ENCODE assay signal across 18 mouse cellular contexts in the genomic region with DNA sequence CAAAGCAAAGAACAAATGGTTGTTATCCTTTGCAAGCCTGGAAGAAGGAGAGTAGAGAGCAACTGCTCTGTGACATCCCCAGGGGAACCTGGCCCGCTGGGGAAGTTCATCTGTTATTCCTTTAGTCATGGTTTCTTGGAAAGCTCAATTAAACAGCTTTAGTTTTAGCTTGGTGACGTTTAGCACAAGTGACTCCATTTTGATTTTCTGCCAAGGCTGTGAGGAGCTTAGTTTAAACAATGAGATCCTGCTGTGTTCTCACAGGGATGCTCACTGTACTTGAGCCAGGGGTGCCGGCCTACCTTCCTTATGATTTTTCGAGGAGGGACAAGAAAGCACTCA.
DNase-seq lines count a peak whose midpoint lies in the region; ATAC-seq and TF ChIP-seq lines count a peak whose summit lies in the region.
"Had no signal": no experiment of that assay in that cellular context is flagged by ENCODE, and none has a peak within 500 bp of the region (broad histone marks: within the 10 kb centered on the region; RNA-seq: fewer than 3 reads in every experiment).

No protein-coding gene starts in this region.

- 0 out of 2 replicates have a peak, but pooled peaks cover 6% of the 10 kb centered on the region for H3K4me1 ChIP-seq in forebrain, postnatal 0 days (ENCODE audit: insufficient read depth)
- peaks cover 26% of the 10 kb centered on the region for H3K4me1 ChIP-seq in forebrain, embryonic 15.5 days
- H3K4me1 ChIP-seq in limb, embryonic 14.5 days (ENCODE audit: control insufficient read depth, insufficient read depth, low read length), result peaks cover 20% of the 10 kb centered on the region
- peaks cover 40% of the 10 kb centered on the region for H3K4me1 ChIP-seq in limb, embryonic 10.5 days
- H3K4me1 ChIP-seq in ES-Bruce4 (ENCODE audit: control insufficient read depth, insufficient read depth, low read length), result peaks cover 11% of the 10 kb centered on the region

- H3K27me3 ChIP-seq in forebrain, postnatal 0 days (ENCODE audit: insufficient read depth, low read length), result no peaks in the 10 kb centered on the region
- H3K27me3 ChIP-seq in forebrain, embryonic 15.5 days, result no peaks in the 10 kb centered on the region
- no peaks in the 10 kb centered on the region for H3K27me3 ChIP-seq in limb, embryonic 14.5 days (ENCODE audit: control insufficient read depth, insufficient read depth, low read length)
- peaks cover 64% of the 10 kb centered on the region for H3K27me3 ChIP-seq in limb, embryonic 10.5 days (ENCODE audit: low read depth, poor library complexity, severe bottlenecking)
- H3K27me3 ChIP-seq in ES-Bruce4 (ENCODE audit: control insufficient read depth, insufficient read depth, low read length, poor library complexity, severe bottlenecking), result no peaks in the 10 kb centered on the region
- H3K27me3 ChIP-seq: hindbrain, embryonic 15.5 days had no signal

- H3K9ac ChIP-seq in forebrain, postnatal 0 days, result no peak overlapping the region
- H3K9ac ChIP-seq in forebrain, embryonic 15.5 days (replicated peaks), result no peak overlapping the region
- no peak overlapping the region for H3K9ac ChIP-seq in limb, embryonic 14.5 days (ENCODE audit: low read depth, low read length, severe bottlenecking)
- H3K9ac ChIP-seq in ES-Bruce4 (ENCODE audit: low read depth, poor library complexity, severe bottlenecking), result no peak overlapping the region
- H3K9ac ChIP-seq: hindbrain, embryonic 15.5 days; neural tube, embryonic 13.5 days had no signal

- peak; percentile 45 for DNase-seq in forebrain, postnatal 0 days
- DNase-seq in limb, embryonic 14.5 days (ENCODE audit: low spot score), result peak; percentile 41
- no peak for DNase-seq in limb, embryonic 10.5 days (ENCODE audit: low spot score)
- DNase-seq in brain, adult 2 months (ENCODE audit: low read depth, low spot score), result peak; percentile 51
- no peak for DNase-seq in testis, postnatal 14 days (ENCODE audit: low spot score)
- DNase-seq in layer of hippocampus, adult 11-12 months (ENCODE audit: low spot score), result no peak
- DNase-seq: cerebellum, postnatal 25 days; gastrocnemius, postnatal 36 days; kidney, adult 2 months; kidney, postnatal 14 days; layer of hippocampus, adult 9-11 months; lung, adult 18-20 months; right cerebral cortex, postnatal 25 days; thymus, adult 18-20 months had no signal

- ATAC-seq in forebrain, postnatal 0 days, result no peak
- no peak for ATAC-seq in forebrain, embryonic 15.5 days (replicated peaks)
- no peak for ATAC-seq in limb, embryonic 14.5 days (ENCODE audit: low FRiP score, low read depth)

- 29% methylated on average over 4 of the region's 4 CpGs for WGBS in forebrain, postnatal 0 days
- 29% methylated on average over 4 of the region's 4 CpGs for WGBS in forebrain, embryonic 15.5 days
- WGBS in limb, embryonic 14.5 days, result 57% methylated on average over 4 of the region's 4 CpGs
- WGBS in limb, embryonic 10.5 days, result 81% methylated on average over 4 of the region's 4 CpGs

- 0 out of 2 replicates have a peak, but pooled peaks have one; percentile 52 for TF ChIP-seq EP300 in ES-Bruce4 (IDR thresholded peaks at IDR 0.05; ENCODE audit: insufficient read depth, low read depth, low read length)

- no peak for TF ChIP-seq CTCF in forebrain, postnatal 0 days (IDR thresholded peaks at IDR 0.05; ENCODE audit: low read depth)
- no peak for TF ChIP-seq CTCF in ES-Bruce4 (IDR thresholded peaks at IDR 0.05; ENCODE audit: low read depth, low read length)

- H3K27ac ChIP-seq in forebrain, postnatal 0 days (ENCODE audit: low read depth, low read length), result no peak overlapping the region
- H3K27ac ChIP-seq in forebrain, embryonic 15.5 days (replicated peaks), result no peak overlapping the region
- H3K27ac ChIP-seq in limb, embryonic 14.5 days (replicated peaks; ENCODE audit: low read depth, low read length), result no peak overlapping the region
- H3K27ac ChIP-seq in limb, embryonic 10.5 days, result no peak overlapping the region
- peak overlapping the region; percentile 100 for H3K27ac ChIP-seq in ES-Bruce4 (ENCODE audit: insufficient read depth, low read length)
- H3K27ac ChIP-seq: hindbrain, embryonic 15.5 days; neural tube, embryonic 13.5 days had no signal

- TF ChIP-seq POLR2A in limb, embryonic 14.5 days (IDR thresholded peaks at IDR 0.05; ENCODE audit: borderline replicate concordance, extremely low read depth, insufficient read depth, insufficient read length), result no peak
- no peak for TF ChIP-seq POLR2A in ES-Bruce4 (IDR thresholded peaks at IDR 0.05; ENCODE audit: insufficient read depth, low read length)

- H3K4me3 ChIP-seq in forebrain, postnatal 0 days (ENCODE audit: low read depth, low read length), result no peak overlapping the region
- no peak overlapping the region for H3K4me3 ChIP-seq in forebrain, embryonic 15.5 days
- no peak overlapping the region for H3K4me3 ChIP-seq in limb, embryonic 14.5 days (replicated peaks; ENCODE audit: low read length)
- no peak overlapping the region for H3K4me3 ChIP-seq in limb, embryonic 10.5 days
- H3K4me3 ChIP-seq in ES-Bruce4 (ENCODE audit: low read depth, low read length), result no peak overlapping the region
- H3K4me3 ChIP-seq: hindbrain, embryonic 15.5 days; neural tube, embryonic 13.5 days had no signal

- 0 out of 2 replicates have a peak, but pooled peaks cover 3% of the 10 kb centered on the region for H3K9me3 ChIP-seq in forebrain, postnatal 0 days (ENCODE audit: low read length)
- no peaks in the 10 kb centered on the region for H3K9me3 ChIP-seq in forebrain, embryonic 15.5 days
- no peaks in the 10 kb centered on the region for H3K9me3 ChIP-seq in limb, embryonic 14.5 days (ENCODE audit: control insufficient read depth, low read length)
- H3K9me3 ChIP-seq in limb, embryonic 10.5 days (replicated peaks), result no peaks in the 10 kb centered on the region
- H3K9me3 ChIP-seq in ES-Bruce4 (replicated peaks; ENCODE audit: control insufficient read depth, insufficient read depth, low read length, poor library complexity, severe bottlenecking), result no peaks in the 10 kb centered on the region
- H3K9me3 ChIP-seq: hindbrain, embryonic 15.5 days had no signal

- H3K36me3 ChIP-seq in forebrain, postnatal 0 days (ENCODE audit: insufficient read depth), result no peaks in the 10 kb centered on the region
- H3K36me3 ChIP-seq in forebrain, embryonic 15.5 days, result no peaks in the 10 kb centered on the region
- no peaks in the 10 kb centered on the region for H3K36me3 ChIP-seq in limb, embryonic 14.5 days (ENCODE audit: control insufficient read depth, insufficient read depth, low read length)
- H3K36me3 ChIP-seq in limb, embryonic 10.5 days, result no peaks in the 10 kb centered on the region
- H3K36me3 ChIP-seq in ES-Bruce4 (ENCODE audit: control insufficient read depth, insufficient read depth, low read length, poor library complexity, severe bottlenecking), result no peaks in the 10 kb centered on the region
- H3K36me3 ChIP-seq: hindbrain, embryonic 15.5 days; neural tube, embryonic 13.5 days had no signal

- no peak overlapping the region for H3K4me2 ChIP-seq in forebrain, postnatal 0 days (ENCODE audit: low read depth)
- H3K4me2 ChIP-seq in forebrain, embryonic 15.5 days (replicated peaks), result no peak overlapping the region
- no peak overlapping the region for H3K4me2 ChIP-seq in limb, embryonic 14.5 days (replicated peaks; ENCODE audit: low read depth, low read length, severe bottlenecking)
- H3K4me2 ChIP-seq: hindbrain, embryonic 15.5 days; neural tube, embryonic 13.5 days had no signal

Comparison
In these comparisons a context has a peak if more than half of its experiments do, and no peak if none do; other contexts are left out.
1. DNase-seq: peak in forebrain, postnatal 0 days (single experiment), limb, embryonic 14.5 days (single experiment) and brain, adult 2 months (single experiment); none in limb, embryonic 10.5 days (single experiment), testis, postnatal 14 days (single experiment) and layer of hippocampus, adult 11-12 months (single experiment).